Mouse (Mus musculus) C2C12 (cell line): Measurements from ENCODE around the gene Nrxn3.

Experiments used
- CTCF ChIP-seq: IDR thresholded peaks from one replicate; pipeline ENCODE4 v1.5.1; 2011; ENCODE audit not compliant: control insufficient read depth, insufficient read depth, insufficient read length
- USF1 ChIP-seq: IDR thresholded peaks from one replicate; pipeline ENCODE4 v1.6.1; 2011; ENCODE audit warnings: low read depth, mild to moderate bottlenecking, control low read depth, moderate library complexity

DNA sequence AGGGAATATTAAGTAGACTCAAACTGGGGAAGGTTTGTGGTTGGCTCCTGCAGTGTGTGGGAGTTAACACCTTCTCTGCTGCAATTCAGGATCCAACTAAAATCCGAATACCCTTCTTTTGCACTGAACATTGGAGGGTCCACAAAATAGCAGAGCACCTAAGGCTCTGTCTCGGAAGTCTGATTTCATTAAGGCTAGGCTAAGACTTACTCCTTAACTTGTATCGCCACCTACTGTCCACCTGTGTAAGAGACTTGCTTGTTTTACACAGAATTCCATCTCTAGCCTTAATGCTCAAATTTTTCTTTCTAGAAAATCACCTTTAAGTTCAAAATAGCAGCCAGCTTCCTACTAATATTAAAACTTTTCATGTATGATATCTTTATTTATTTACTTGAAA, 660.6 kb downstream of the Nrxn3 start:
- TF ChIP-seq USF1 (no peak), CTCF (no peak)
